Comparison of ENCODE assay signal across 24 mouse cellular contexts in genomic region chr5:34001401-34001800, GRCm38 (mm10). TPM values are rescaled to one million over a fixed set of nuclear protein-coding genes. Genes with fewer than 3 reads are reported as not detected.
DNase-seq lines count a peak whose midpoint lies in the region; ATAC-seq lines count a peak whose summit lies in the region.
"Had no signal": no experiment of that assay in that cellular context is flagged by ENCODE, and none has a peak within 500 bp of the region (broad histone marks: within the 10 kb centered on the region; RNA-seq: fewer than 3 reads in every experiment).

No protein-coding gene starts in this region.

- WGBS in heart, embryonic 11.5 days (ENCODE audit: insufficient replicate concordance): 100% methylated on average over 1 of the region's 1 CpGs
- 100% methylated on average over 1 of the region's 1 CpGs for WGBS in limb, embryonic 13.5 days
- WGBS in limb, embryonic 10.5 days: 100% methylated on average over 1 of the region's 1 CpGs

- H3K4me2 ChIP-seq in heart, embryonic 11.5 days: no peak overlapping the region
- no peak overlapping the region for H3K4me2 ChIP-seq in limb, embryonic 13.5 days (replicated peaks)
- H3K4me2 ChIP-seq: forebrain, embryonic 15.5 days; hindbrain, embryonic 14.5 days had no signal

- H3K27me3 ChIP-seq in heart, embryonic 11.5 days (ENCODE audit: control insufficient read depth, insufficient read depth, low read length): peaks cover 37% of the 10 kb centered on the region
- H3K27me3 ChIP-seq in limb, embryonic 13.5 days: peaks cover 40% of the 10 kb centered on the region
- H3K27me3 ChIP-seq in limb, embryonic 10.5 days (ENCODE audit: low read depth, poor library complexity, severe bottlenecking): peaks cover 40% of the 10 kb centered on the region
- H3K27me3 ChIP-seq: forebrain, embryonic 15.5 days had no signal

- H3K4me3 ChIP-seq in heart, embryonic 11.5 days (ENCODE audit: low read depth, low read length): no peak overlapping the region
- H3K4me3 ChIP-seq in limb, embryonic 13.5 days: no peak overlapping the region
- no peak overlapping the region for H3K4me3 ChIP-seq in limb, embryonic 10.5 days
- H3K4me3 ChIP-seq: forebrain, embryonic 15.5 days; heart, adult 2 months; heart, embryonic 10.5 days had no signal

- DNase-seq in adrenal gland, postnatal 10 days: peak; percentile 66
- no peak for DNase-seq in adrenal gland, postnatal 4 days (ENCODE audit: low spot score in 2 of 2)
- DNase-seq in cerebellum, postnatal 25 days: peak; percentile 9 to 21
- DNase-seq in cerebellum, adult 11 months: no peak
- peak; percentile 84 for DNase-seq in heart, adult 11 months
- DNase-seq in limb, embryonic 10.5 days (ENCODE audit: low spot score): no peak
- DNase-seq: cerebellum, adult 18-20 months; cerebellum, adult 9-10 months; cerebellum, postnatal 14 days; heart, adult 2 months; kidney, adult 11 months; kidney, adult 8-10 months had no signal

- peaks cover 6% of the 10 kb centered on the region; the same call in 1 of the 2 replicates for H3K4me1 ChIP-seq in heart, embryonic 11.5 days (ENCODE audit: control insufficient read depth, insufficient read depth, low read length)
- H3K4me1 ChIP-seq in limb, embryonic 13.5 days: peaks cover 15% of the 10 kb centered on the region
- H3K4me1 ChIP-seq in limb, embryonic 10.5 days: peaks cover 12% of the 10 kb centered on the region

- ATAC-seq in heart, embryonic 11.5 days (replicated peaks; ENCODE audit: insufficient number of reproducible peaks, low FRiP score, low TSS enrichment): no peak
- ATAC-seq in limb, embryonic 13.5 days (ENCODE audit: low FRiP score, low read depth): 0 out of 2 replicates have a peak, but pooled peaks have one; percentile 14
- ATAC-seq: activated CD4-positive, CD25-positive, alpha-beta regulatory T cell, adult 4 months; forebrain, embryonic 15.5 days; hindbrain, postnatal 0 days; inflammation-experienced regulatory T-cells, adult 6 months had no signal

- no peaks in the 10 kb centered on the region for H3K9me3 ChIP-seq in heart, embryonic 11.5 days (replicated peaks; ENCODE audit: control insufficient read depth, low read length)
- H3K9me3 ChIP-seq in limb, embryonic 13.5 days: no peaks in the 10 kb centered on the region
- H3K9me3 ChIP-seq in limb, embryonic 10.5 days (replicated peaks): no peaks in the 10 kb centered on the region
- H3K9me3 ChIP-seq: forebrain, embryonic 15.5 days; heart, embryonic 10.5 days had no signal

- no peak overlapping the region for H3K27ac ChIP-seq in heart, embryonic 11.5 days (ENCODE audit: low read depth, low read length)
- no peak overlapping the region for H3K27ac ChIP-seq in limb, embryonic 13.5 days
- H3K27ac ChIP-seq in limb, embryonic 10.5 days: no peak overlapping the region
- H3K27ac ChIP-seq: heart, adult 2 months; heart, embryonic 10.5 days; hindbrain, embryonic 14.5 days; hindbrain, postnatal 0 days had no signal

- H3K9ac ChIP-seq in heart, embryonic 11.5 days (ENCODE audit: low read depth, low read length): no peak overlapping the region
- no peak overlapping the region for H3K9ac ChIP-seq in limb, embryonic 13.5 days
- H3K9ac ChIP-seq: forebrain, embryonic 15.5 days; hindbrain, embryonic 14.5 days had no signal

- no peaks in the 10 kb centered on the region for H3K36me3 ChIP-seq in heart, embryonic 11.5 days (ENCODE audit: control insufficient read depth, insufficient read depth, low read length)
- H3K36me3 ChIP-seq in limb, embryonic 13.5 days: no peaks in the 10 kb centered on the region
- H3K36me3 ChIP-seq in limb, embryonic 10.5 days: no peaks in the 10 kb centered on the region
- H3K36me3 ChIP-seq: heart, embryonic 10.5 days had no signal

RNA-seq across cellular contexts. Expression of gene Nat8l, which starts 5.6 kb away (rescaled TPM):
- 10 to 100 TPM; 19.6 to 30.1 TPM for total RNA-seq in adrenal gland, postnatal 10 days (2021)
- total RNA-seq in adrenal gland, postnatal 4 days (2021): 1 to 10 TPM; 8.4 to 9.6 TPM
- 0.17 and 0.35 TPM in 2 replicates for polyA plus RNA-seq in heart, embryonic 11.5 days (2014; fragmentation: Nextera tagmentation; extraction: Ambion mirVana)
- 0.10 and 0.20 TPM in 2 replicates for polyA plus RNA-seq in limb, embryonic 13.5 days (2015; fragmentation: Nextera tagmentation; extraction: Ambion mirVana)
- 0.15 and 0.18 TPM in 2 replicates for polyA plus RNA-seq in limb, embryonic 10.5 days (2016; fragmentation: Nextera tagmentation; extraction: Ambion mirVana)
- polyA plus RNA-seq: activated CD4-positive, CD25-positive, alpha-beta regulatory T cell, adult 4 months; inflammation-experienced regulatory T-cells, adult 6 months had no signal

RNA-seq across cellular contexts. Expression of gene Gm1673, which starts 18.2 kb away (rescaled TPM):
- total RNA-seq in adrenal gland, postnatal 10 days (2021): 10 to 100 TPM; 18.2 to 23.6 TPM
- total RNA-seq in adrenal gland, postnatal 4 days (2021): 10 to 100 TPM; 37.0 to 39.1 TPM
- polyA plus RNA-seq in heart, embryonic 11.5 days (2014; fragmentation: Nextera tagmentation; extraction: Ambion mirVana): 67.7 and 87.1 TPM in 2 replicates
- 136 and 151 TPM in 2 replicates for polyA plus RNA-seq in limb, embryonic 13.5 days (2015; fragmentation: Nextera tagmentation; extraction: Ambion mirVana)
- 174 TPM in 2 replicates for polyA plus RNA-seq in limb, embryonic 10.5 days (2016; fragmentation: Nextera tagmentation; extraction: Ambion mirVana)
- total RNA-seq: common myeloid progenitor, adult 5-6 weeks; gastrocnemius, adult 8-10 months; gastrocnemius, postnatal 25 days; hematopoietic stem cell, adult 5-6 weeks had no signal
- polyA plus RNA-seq: activated CD4-positive, CD25-positive, alpha-beta regulatory T cell, adult 4 months had no signal

Comparison
In these comparisons a context has a peak if more than half of its experiments do, and no peak if none do; other contexts are left out.
1. DNase-seq: peak in adrenal gland, postnatal 10 days (single experiment), cerebellum, postnatal 25 days (2 of 2) and heart, adult 11 months (single experiment); none in adrenal gland, postnatal 4 days (0 of 2), cerebellum, adult 11 months (single experiment) and limb, embryonic 10.5 days (single experiment).